Mouse (Mus musculus) thymus, adult 2 months (tissue): ENCODE data around the gene Akap13.

ENCODE experiments used
- CTCF ChIP-seq: fragments of 200-500 bp; IDR thresholded peaks from 2 replicates; pipeline ENCODE4 v1.5.1; 2012; ENCODE audit warnings: mild to moderate bottlenecking, control low read depth, low read length, moderate library complexity, borderline replicate concordance; ENCODE audit not compliant: control insufficient read depth, poor library complexity, insufficient read depth; ENCODE audit errors: extremely low read depth
- POLR2A ChIP-seq: fragments of 200-500 bp; IDR thresholded peaks from 2 replicates; pipeline ENCODE4 v1.6.1; 2012; ENCODE audit warnings: mild to moderate bottlenecking, low read length, control low read depth, moderate library complexity; ENCODE audit not compliant: control insufficient read depth, poor library complexity, insufficient read depth; ENCODE audit errors: extremely low read depth

DNA sequence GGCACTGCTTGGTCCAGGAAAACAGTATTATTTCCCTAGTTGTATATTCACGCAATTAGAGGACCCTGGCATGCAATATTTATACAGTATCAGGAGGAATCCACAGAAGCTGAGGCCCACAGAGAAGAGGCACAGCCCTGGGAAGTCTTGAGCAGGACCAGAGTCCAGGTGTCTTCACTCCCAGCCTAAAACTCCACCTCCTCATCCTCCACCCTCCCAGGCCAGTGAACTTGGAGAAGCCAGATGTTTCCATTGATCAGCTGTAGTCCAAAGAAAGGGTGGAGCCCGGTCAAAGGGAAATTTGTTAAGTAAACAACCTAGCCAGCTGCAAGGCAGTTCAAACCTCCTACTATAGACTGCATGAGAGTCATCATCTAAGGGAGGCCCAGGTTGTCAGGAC is 42.8 kb upstream of the Akap13 start:
- TF ChIP-seq POLR2A (no peak), CTCF (no peak)
